Mouse (Mus musculus) liver, embryonic 11.5 days (tissue): ENCODE measurements around the gene Spata2l. TPM values are rescaled to one million over a fixed set of nuclear protein-coding genes. Genes with fewer than 3 reads are reported as not detected.
A peak's percentile ranks its signal among the peaks of the same experiment; 100 is the strongest.
"Not testable (repeated sequence)": the region's sequence is repeated elsewhere in the genome, so short reads cannot be mapped to it uniquely, and the experiment has no call there.

ENCODE experiments used
- ATAC-seq: fragments of 200-750 bp; cut with Nextera tagmentation; replicated peaks from 2 replicates; pipeline ENCODE4 v1.8.0; 2017; ENCODE audit warnings: moderate number of reproducible peaks, mild to moderate bottlenecking, moderate TSS enrichment, moderate library complexity; ENCODE audit not compliant: low FRiP score
- DNase-seq: peaks from one replicate; pipeline ENCODE4 v3.0.0-alpha.2; 2017; ENCODE audit warnings: low spot score
- H3K27ac ChIP-seq: fragments of 300-500 bp; sonication (generic); 2 replicates; pipeline ENCODE4 v1.5.1; 2014; ENCODE audit warnings: mild to moderate bottlenecking, low read depth, low read length, control low read depth
- H3K27me3 ChIP-seq: fragments of 300-500 bp; sonication (generic); replicated peaks from 2 replicates; pipeline ENCODE4 v1.6.1; 2014; ENCODE audit warnings: low read length, mixed read lengths; ENCODE audit not compliant: control insufficient read depth, insufficient read depth
- H3K36me3 ChIP-seq: fragments of 300-500 bp; sonication (generic); 2 replicates; pipeline ENCODE4 v1.6.1; 2014; ENCODE audit warnings: mild to moderate bottlenecking, low read length, moderate library complexity, mixed read lengths; ENCODE audit not compliant: control insufficient read depth, insufficient read depth
- H3K4me1 ChIP-seq: fragments of 300-500 bp; sonication (generic); replicated peaks from 2 replicates; pipeline ENCODE4 v1.6.1; 2014; ENCODE audit warnings: low read length, mixed read lengths; ENCODE audit not compliant: control insufficient read depth, insufficient read depth
- H3K4me2 ChIP-seq: fragments of 300-500 bp; sonication (generic); 2 replicates; pipeline ENCODE4 v1.6.1; 2014; ENCODE audit warnings: mild to moderate bottlenecking, control low read depth, moderate library complexity
- H3K4me3 ChIP-seq: fragments of 300-500 bp; sonication (generic); 2 replicates; pipeline ENCODE4 v1.5.1; 2014; ENCODE audit warnings: low read depth, low read length, control low read depth
- H3K9ac ChIP-seq: fragments of 300-500 bp; sonication (generic); 2 replicates; pipeline ENCODE4 v1.6.1; 2014; ENCODE audit warnings: low read depth, low read length, control low read depth
- H3K9me3 ChIP-seq: fragments of 300-500 bp; sonication (generic); 2 replicates; pipeline ENCODE4 v1.6.1; 2016; ENCODE audit warnings: low read length, inconsistent platforms, mixed read lengths; ENCODE audit not compliant: control insufficient read depth
- WGBS: fragments of 180-500 bp; shearing (Covaris S2); extraction: QIAGEN DNeasy Blood & Tissue Kit; methylation state at CpG from one replicate; pipeline ENCODE4 v1.1.7; 2014; 5-methylcytosine and 5-hydroxymethylcytosine counted together
- polyA plus RNA-seq: library from polyadenylated mRNA; unstranded; fragments of >200 nt; fragmentation: Nextera tagmentation; extraction: Ambion mirVana; gene quantifications from 2 replicates; pipeline ENCODE4 v1.2.1, GENCODE M21; 2014

The Spata2l gene
- polyA plus RNA-seq, 1 experiment from 2014 or later, result 2.2 TPM

DNA sequence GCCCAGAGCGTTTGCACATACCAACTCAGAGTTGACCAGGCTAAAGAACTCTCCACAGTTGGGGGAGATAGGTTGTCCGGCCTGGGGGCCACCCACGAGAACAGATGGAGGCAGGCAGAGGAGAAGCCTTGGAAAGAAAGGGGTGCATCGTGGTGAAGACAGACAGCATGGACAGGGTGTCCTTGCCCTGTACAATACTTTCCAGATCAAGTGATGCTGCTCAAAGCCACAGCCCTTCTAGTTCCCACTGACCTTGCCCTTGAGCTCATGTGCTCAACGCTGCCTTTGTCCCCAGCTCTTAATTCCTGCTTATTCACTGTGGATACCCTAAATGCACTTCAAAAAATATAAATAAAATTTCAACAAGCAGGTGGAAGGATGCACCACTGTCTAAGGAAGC lies 38.4 kb upstream of the Spata2l start:
- DNase-seq, result no peak
- Histone ChIP-seq H3K27me3 (no peaks in the 10 kb centered on the region), H3K9ac (no peak overlapping the region), H3K4me2 (no peak overlapping the region), H3K4me1 (no peaks in the 10 kb centered on the region), H3K27ac (no peak overlapping the region), H3K36me3 (peaks cover 13% of the 10 kb centered on the region; the same call in 1 of the 2 replicates), H3K4me3 (no peak overlapping the region), H3K9me3 (no peaks in the 10 kb centered on the region)
- WGBS, result 88% methylated on average over 5 of the region's 5 CpGs
- no peak for ATAC-seq

DNA sequence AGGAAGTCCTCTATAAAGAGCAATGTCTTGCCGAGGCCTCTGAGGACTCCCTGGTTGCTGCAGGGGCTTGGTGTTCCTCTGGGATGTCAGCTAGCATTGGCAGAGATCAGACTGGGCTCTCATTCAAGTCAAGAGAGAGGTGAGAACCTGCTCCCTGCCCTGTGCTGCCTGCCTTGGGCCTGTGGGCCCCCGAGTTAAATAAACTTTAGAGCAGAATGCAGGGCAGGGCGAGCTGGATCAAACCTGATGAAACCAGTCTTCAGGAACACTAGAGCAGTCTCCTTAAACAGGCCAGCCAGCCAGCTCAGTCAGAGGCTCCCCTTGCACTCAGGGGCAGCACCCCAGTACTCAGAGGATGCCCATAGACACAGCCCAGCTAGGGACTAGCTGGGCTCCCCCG lies 35.9 kb upstream of the Spata2l start:
- Histone ChIP-seq H3K9ac (no peak overlapping the region), H3K9me3 (no peaks in the 10 kb centered on the region), H3K27ac (no peak overlapping the region), H3K4me2 (no peak overlapping the region), H3K4me3 (no peak overlapping the region), H3K27me3 (no peaks in the 10 kb centered on the region), H3K4me1 (no peaks in the 10 kb centered on the region), H3K36me3 (peaks cover 28% of the 10 kb centered on the region)
- 84% methylated on average over 4 of the region's 4 CpGs for WGBS
- no peak for DNase-seq
- ATAC-seq, result no peak

DNA sequence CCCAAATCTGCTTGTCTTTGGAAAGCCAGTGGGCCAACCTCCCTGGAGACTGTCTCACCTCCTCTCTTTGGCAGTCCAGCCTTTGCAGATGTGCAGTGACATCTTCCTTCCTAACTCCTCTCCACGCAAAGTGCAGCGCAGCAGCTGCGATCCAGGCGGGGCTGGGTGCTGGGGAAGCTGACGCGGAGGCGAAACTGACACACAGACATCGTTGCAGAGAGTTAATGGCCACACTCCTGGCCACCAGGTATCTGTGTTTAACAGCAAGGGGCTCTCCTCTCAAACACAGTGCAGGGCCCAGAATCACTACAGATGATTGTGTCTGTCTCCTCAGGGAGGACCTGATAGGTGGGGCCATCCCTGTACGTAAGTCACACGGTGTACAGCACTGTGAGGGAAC lies 35.1 kb upstream of the Spata2l start:
- Histone ChIP-seq H3K4me3 (no peak overlapping the region), H3K4me2 (no peak overlapping the region), H3K36me3 (peaks cover 29% of the 10 kb centered on the region), H3K4me1 (no peaks in the 10 kb centered on the region), H3K9me3 (no peaks in the 10 kb centered on the region), H3K9ac (no peak overlapping the region), H3K27me3 (no peaks in the 10 kb centered on the region), H3K27ac (no peak overlapping the region)
- no peak for ATAC-seq
- WGBS, result 89% methylated on average over 10 of the region's 10 CpGs
- DNase-seq, result no peak

DNA sequence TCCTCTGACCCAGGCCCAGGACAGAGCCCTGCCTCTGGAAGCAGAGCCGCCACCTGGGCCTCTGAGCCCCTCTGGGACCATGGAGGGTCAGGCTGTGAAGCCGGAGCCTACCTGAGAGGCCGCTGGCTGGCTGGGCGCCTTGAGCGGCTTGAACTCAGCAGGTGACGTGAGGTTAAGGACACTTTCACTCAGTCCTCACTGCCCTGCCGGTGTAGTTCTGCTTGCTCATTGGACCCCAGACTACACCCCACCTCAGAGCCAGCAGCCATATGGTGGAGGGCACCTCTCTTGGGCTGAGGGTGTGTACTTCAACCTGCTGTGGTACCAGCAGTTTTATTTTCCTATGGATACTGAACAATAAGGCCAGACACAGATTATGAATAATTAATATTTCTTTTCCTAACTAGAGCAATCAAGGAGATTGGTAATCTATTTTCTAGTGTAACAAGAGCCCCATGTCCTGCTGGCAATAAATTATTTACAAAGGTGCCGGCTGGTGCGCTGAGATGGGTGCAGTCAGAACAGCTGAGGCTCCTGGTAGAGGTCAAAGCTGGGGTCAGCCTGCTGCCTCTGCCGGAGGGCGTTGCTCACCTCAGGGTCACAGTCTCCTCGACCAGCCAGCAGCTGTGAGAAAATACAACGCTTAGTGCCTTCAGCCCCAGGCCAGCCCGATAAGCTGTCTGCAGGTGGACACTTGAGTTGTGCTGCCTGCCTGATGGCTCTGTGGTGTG lies 32.1 kb upstream of the Spata2l start:
- no peak overlapping the region for H3K4me3 ChIP-seq
- DNase-seq (no peak), ATAC-seq (0 out of 2 replicates have a peak, but pooled peaks have one; percentile 10)
- 80% methylated on average over 14 of the region's 14 CpGs for WGBS
- no peaks in the 10 kb centered on the region for H3K4me1 ChIP-seq
- no peak overlapping the region for H3K9ac ChIP-seq
- no peaks in the 10 kb centered on the region for H3K27me3 ChIP-seq
- peaks cover 40% of the 10 kb centered on the region for H3K36me3 ChIP-seq
- no peaks in the 10 kb centered on the region for H3K9me3 ChIP-seq
- no peak overlapping the region for H3K27ac ChIP-seq
- no peak overlapping the region for H3K4me2 ChIP-seq

DNA sequence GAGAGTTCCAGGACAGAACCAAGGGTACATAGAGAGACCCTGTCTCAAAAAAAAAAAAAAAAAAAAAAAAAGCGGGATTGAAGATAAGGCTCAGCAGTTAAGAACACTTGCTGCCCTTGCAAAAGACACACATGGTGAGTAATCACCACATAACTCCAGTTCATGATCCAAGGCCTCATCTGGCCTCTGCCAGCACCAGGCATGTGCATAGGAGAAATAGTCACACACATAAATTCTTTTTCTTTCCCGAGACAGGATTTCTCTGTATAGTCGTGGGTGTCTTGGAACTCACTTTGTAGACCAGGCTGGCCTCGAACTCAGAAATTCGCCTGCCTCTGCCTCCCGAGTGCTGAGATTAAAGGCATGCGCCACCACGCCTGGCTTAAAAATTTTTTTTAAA lies 21.6 kb upstream of the Spata2l start:
- whole genome bisulfite sequencing, result 84% methylated on average over 8 of the region's 8 CpGs
- not testable (repeated sequence) for H3K9me3 ChIP-seq, DNase-seq, H3K27me3 ChIP-seq, H3K27ac ChIP-seq, H3K4me3 ChIP-seq, H3K9ac ChIP-seq, ATAC-seq, H3K4me2 ChIP-seq
- H3K4me1 ChIP-seq, result peaks cover 18% of the 10 kb centered on the region
- H3K36me3 ChIP-seq, result peaks cover 17% of the 10 kb centered on the region

DNA sequence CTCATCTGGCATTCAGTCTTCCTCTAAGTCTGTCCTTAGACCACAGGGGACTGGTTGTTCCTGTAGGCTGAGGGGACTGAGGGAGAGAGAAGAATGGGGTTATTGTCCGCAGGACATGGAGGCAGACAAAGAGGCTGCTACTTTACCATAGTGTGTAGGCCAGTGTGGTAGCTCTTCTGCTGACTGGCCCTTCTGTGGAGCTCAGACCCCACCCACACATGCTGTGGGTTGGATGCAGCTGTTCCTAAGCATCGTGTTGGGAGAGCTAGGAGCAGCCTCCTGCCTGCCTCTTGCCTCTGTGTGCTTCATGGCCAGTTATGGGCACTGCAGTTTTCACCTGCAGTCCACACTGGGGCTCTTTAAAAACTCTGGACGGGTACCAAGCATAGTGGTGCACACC lies 21.1 kb upstream of the Spata2l start:
- no peaks in the 10 kb centered on the region for H3K9me3 ChIP-seq
- H3K27ac ChIP-seq, result no peak overlapping the region
- no peak overlapping the region for H3K9ac ChIP-seq
- no peak overlapping the region for H3K4me3 ChIP-seq
- H3K4me1 ChIP-seq, result peaks cover 19% of the 10 kb centered on the region
- 90% methylated on average over 3 of the region's 3 CpGs for WGBS
- peaks cover 17% of the 10 kb centered on the region for H3K36me3 ChIP-seq
- ATAC-seq, result no peak
- no peak for DNase-seq
- H3K4me2 ChIP-seq, result no peak overlapping the region
- H3K27me3 ChIP-seq, result no peaks in the 10 kb centered on the region

DNA sequence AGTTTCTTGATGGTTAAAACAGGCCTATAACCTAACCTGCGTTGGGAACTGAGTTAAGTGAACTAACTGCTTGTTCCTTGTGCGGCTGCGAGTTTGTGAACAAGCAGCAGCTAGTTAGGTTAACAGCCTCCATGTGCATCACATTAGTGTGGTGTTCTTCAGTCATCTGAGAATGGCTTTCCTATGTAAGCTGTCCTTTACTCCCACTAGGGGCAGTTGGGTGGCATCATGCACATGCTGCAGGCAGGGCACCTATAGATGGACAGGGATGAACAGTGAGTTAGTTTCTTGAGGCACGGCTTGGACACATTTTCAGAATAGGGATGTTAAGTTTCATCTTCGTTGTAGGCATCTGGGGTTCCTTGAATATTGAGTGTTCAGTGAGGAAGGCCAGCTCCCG lies 19.1 kb upstream of the Spata2l start:
- Histone ChIP-seq H3K9me3 (no peaks in the 10 kb centered on the region), H3K36me3 (peaks cover 24% of the 10 kb centered on the region), H3K4me3 (peak overlapping the region; percentile 99), H3K9ac (peak overlapping the region; percentile 94), H3K4me1 (peaks cover 19% of the 10 kb centered on the region), H3K4me2 (peak overlapping the region; percentile 94), H3K27me3 (no peaks in the 10 kb centered on the region), H3K27ac (no peak overlapping the region)
- WGBS, result 66% methylated on average over 6 of the region's 6 CpGs
- ATAC-seq (no peak), DNase-seq (no peak)

DNA sequence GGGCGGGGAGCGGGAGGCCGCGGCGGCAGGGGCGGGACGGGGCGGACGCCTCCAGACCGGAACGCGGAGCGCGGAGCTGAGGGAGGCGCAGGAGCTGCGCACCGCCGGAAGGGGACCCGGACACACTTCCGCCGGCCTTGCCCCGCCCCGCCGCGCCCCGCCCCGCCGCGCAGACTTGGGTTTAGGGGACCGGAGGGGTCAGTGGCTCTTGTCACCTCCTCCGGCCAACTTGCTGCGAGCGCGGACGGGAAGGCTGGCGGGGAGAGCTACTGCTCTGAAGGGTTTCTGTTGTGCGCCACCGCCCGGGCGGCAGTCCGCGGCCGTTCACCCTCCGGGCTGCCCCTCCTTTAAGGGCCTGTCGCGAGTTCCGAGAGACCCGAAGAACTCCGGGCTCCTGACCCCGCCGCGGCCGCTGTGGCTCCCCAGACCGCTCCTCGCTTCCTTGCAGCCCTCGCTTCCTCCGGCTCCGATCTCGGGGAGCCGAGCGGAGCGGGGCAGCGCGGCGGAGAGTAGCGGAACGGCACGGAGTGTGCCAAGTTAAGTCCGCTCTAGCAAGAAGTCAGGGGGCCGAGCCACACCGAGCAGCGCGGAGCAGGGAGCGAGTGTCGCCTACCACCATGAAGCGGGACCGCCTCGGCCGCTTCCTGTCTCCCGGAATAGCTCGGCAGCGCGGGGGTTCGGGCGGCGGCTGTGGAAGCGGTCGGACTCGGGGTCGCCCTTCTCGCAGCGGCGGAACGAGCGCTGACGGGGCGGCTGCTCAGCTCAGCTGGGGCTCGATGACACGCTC lies 18.3 kb upstream of the Spata2l start, which contains the start of the genes Zfp276 and Vps9d1:
Gene Zfp276 (plus strand): TSS at position 97 of the 787 bp plus-strand sequence.
Gene Vps9d1 (minus strand): TSS at position 250 of the 787 bp plus-strand sequence.
- DNase-seq, result peak; percentile 89
- ATAC-seq, result peak; percentile 96
- Histone ChIP-seq H3K4me2 (peak within 1 kb of the TSS; percentile 94), H3K27me3 (no peaks in the 10 kb centered on the region), H3K27ac (peak within 1 kb of the TSS; percentile 84), H3K4me1 (peaks cover 19% of the 10 kb centered on the region), H3K9me3 (no peaks in the 10 kb centered on the region), H3K36me3 (peaks cover 24% of the 10 kb centered on the region), H3K9ac (peak within 1 kb of the TSS; percentile 94), H3K4me3 (peak within 1 kb of the TSS; percentile 99)
- WGBS, result under 1% methylated on average over 76 of the region's 99 CpGs
